Mouse (Mus musculus) lung, embryonic 15.5 days (tissue): ENCODE results near the gene Gm49380. TPM values are rescaled to one million over a fixed set of nuclear protein-coding genes. Genes with fewer than 3 reads are reported as not detected.

Experiments
- ATAC-seq: fragments of 200-750 bp; cut with Nextera tagmentation; 2 replicates; pipeline ENCODE4 v1.8.0; 2017; ENCODE audit warnings: moderate number of reproducible peaks, borderline replicate concordance; ENCODE audit not compliant: low FRiP score, low TSS enrichment; ENCODE audit errors: extremely low read depth
- H3K27ac ChIP-seq: fragments of 300-500 bp; sonication (generic); 2 replicates; pipeline ENCODE4 v1.5.1; 2015; ENCODE audit warnings: moderate library complexity, mild to moderate bottlenecking, inconsistent platforms
- H3K27me3 ChIP-seq: fragments of 300-500 bp; sonication (generic); 2 replicates; pipeline ENCODE4 v1.6.1; 2015; ENCODE audit warnings: inconsistent platforms
- H3K36me3 ChIP-seq: fragments of 300-500 bp; sonication (generic); 2 replicates; pipeline ENCODE4 v1.6.1; 2015; ENCODE audit warnings: inconsistent platforms
- H3K4me1 ChIP-seq: fragments of 300-500 bp; sonication (generic); 2 replicates; pipeline ENCODE4 v1.6.1; 2015; ENCODE audit warnings: inconsistent platforms
- H3K4me2 ChIP-seq: fragments of 300-500 bp; sonication (generic); 2 replicates; pipeline ENCODE4 v1.6.1; 2015; ENCODE audit warnings: inconsistent platforms, mild to moderate bottlenecking, moderate library complexity
- H3K4me3 ChIP-seq: fragments of 300-500 bp; sonication (generic); 2 replicates; pipeline ENCODE4 v1.5.1; 2015; ENCODE audit warnings: mild to moderate bottlenecking, inconsistent platforms
- H3K9ac ChIP-seq: fragments of 300-500 bp; sonication (generic); 2 replicates; pipeline ENCODE4 v1.6.1; 2015; ENCODE audit warnings: inconsistent platforms
- H3K9me3 ChIP-seq: fragments of 300-500 bp; sonication (generic); 2 replicates; pipeline ENCODE4 v1.6.1; 2016; ENCODE audit warnings: inconsistent platforms
- WGBS: fragments of 180-500 bp; shearing (Covaris S2); methylation state at CpG from one replicate; pipeline ENCODE4 v1.1.7; 2015; 5-methylcytosine and 5-hydroxymethylcytosine counted together
- polyA plus RNA-seq: library from polyadenylated mRNA; unstranded; fragments of >200 nt; fragmentation: Nextera tagmentation; extraction: Ambion mirVana; gene quantifications from 2 replicates; pipeline ENCODE4 v1.2.1, GENCODE M21; 2015

The Gm49380 gene
- polyA plus RNA-seq, 1 experiment from 2014 or later: 0.17 TPM

DNA sequence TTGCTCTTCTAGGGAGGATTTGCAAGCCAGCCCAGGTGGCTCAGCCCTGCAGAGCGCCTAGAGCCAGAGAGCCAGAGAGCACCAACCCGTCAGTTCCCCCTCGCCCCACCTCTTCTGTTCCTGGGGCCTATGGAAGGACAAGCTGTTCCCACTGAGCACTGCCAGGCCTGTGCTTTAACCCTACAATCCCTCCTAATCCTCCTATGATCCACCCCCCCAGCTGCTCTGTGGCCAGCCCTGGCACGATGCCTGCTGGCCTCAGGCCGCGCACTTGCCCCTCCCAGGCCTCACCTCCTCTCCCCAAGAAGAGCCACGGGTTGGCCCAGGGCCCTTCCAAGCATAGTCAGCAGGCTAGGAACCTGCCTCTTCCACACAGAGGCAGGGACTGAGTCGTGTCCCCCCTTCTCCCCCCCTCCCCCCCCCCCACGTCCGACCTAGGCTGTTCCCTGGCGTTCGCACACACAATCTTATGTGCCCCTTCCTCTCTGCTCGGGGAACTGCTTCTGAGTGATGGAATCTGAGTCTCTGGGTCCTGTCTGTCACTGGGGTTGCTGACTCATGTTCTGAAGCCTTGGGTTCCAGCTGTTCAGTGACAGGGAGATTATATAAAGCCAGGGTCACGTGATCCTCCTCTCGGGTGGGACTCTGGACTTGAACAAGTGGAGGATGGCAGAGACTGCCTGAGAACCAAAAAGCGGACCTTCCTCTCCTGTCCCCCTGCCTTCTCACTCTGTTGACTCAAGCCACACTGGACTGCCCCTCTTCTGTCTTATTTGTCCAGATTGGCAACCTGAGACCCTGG is 34.1 kb downstream of the Gm49380 start:
- Histone ChIP-seq H3K9ac (no peak overlapping the region), H3K4me1 (peaks cover 23% of the 10 kb centered on the region)

DNA sequence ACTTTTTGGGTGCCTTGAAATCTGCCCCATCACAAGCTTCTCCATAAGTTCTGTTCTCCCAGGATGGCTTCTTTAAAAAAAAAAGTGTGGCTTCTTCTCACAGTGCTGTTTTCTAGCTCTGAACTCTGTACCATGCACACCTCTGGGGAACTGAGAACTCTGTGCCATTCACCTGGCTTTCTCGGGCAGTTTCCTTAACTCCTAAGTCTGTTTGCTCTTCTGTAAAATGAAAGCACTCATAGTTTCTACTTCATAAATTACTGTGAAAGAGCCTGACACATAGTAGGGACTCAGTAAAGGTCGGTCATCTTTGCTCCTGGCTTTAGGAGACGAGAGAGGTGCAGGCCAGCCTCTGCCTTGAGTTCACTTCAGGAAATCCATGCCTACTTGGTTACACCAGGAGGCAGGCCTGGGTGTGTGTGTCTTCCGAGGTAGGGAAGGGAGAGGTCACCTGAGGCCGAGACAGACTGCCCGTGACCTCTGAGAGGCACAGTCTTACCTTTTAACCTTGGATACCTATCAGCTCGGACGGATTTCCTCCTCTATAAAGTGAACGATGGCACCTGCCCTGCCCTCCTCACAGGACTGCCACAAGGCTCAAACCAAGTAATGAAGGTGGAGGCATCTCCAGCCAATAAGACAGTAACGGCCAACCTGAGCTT is 35.0 kb downstream of the Gm49380 start:
- Histone ChIP-seq H3K9me3 (no peaks in the 10 kb centered on the region), H3K9ac (no peak overlapping the region), H3K4me2 (peak overlapping the region; percentile 24), H3K36me3 (no peaks in the 10 kb centered on the region), H3K27me3 (peaks cover 11% of the 10 kb centered on the region), H3K27ac (no peak overlapping the region), H3K4me3 (no peak overlapping the region), H3K4me1 (peaks cover 14% of the 10 kb centered on the region)
- ATAC-seq: no peak
- 74% methylated on average over 10 of the region's 10 CpGs for WGBS

More for the DNA sequence above, 34.1 kb downstream of the Gm49380 start:
- H3K27ac ChIP-seq: no peak overlapping the region
- no peak overlapping the region for H3K4me3 ChIP-seq
- H3K27me3 ChIP-seq: peaks cover 20% of the 10 kb centered on the region
- ATAC-seq: peak; percentile 75
- no peaks in the 10 kb centered on the region for H3K36me3 ChIP-seq
- H3K9me3 ChIP-seq: no peaks in the 10 kb centered on the region
- peak overlapping the region; percentile 24 for H3K4me2 ChIP-seq
- WGBS: 19% methylated on average over 16 of the region's 16 CpGs

DNA sequence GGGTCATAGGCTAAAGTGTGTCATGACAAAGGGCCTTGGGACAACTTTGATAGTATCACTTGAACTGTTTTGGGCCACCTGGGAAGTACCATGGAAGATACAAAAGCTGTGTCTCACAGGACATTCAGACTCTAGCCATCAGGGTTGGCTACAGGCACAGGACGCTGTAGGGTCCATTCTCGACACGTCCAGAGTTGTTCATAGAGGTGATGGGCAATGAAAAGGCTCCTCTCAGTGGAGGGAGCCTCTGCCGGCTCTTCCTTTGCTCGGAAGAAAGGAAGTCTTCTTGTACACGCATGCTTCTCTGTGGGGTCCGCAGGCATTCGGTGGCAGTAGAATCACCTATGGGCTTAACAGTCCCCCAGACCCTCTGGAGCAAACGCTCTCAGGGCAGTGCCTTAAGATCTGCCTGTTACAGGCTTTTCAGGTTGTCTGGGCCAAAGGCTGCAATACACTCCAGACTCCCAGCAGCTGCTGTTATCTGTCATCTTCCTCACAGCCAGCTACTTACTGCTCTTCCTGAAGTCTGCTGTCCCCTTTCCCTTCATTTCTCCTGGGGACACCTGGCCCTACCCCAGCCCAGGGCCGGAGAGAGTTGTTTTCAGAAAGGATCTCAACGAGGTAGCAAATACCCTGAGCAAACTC is 35.9 kb downstream of the Gm49380 start:
- peaks cover 2% of the 10 kb centered on the region for H3K27me3 ChIP-seq
- 73% methylated on average over 11 of the region's 11 CpGs for WGBS
- no peak overlapping the region for H3K27ac ChIP-seq
- H3K4me3 ChIP-seq: no peak overlapping the region
- no peaks in the 10 kb centered on the region for H3K9me3 ChIP-seq
- no peak overlapping the region for H3K4me2 ChIP-seq
- no peaks in the 10 kb centered on the region for H3K36me3 ChIP-seq
- no peak for ATAC-seq
- H3K4me1 ChIP-seq: peaks cover 17% of the 10 kb centered on the region
- H3K9ac ChIP-seq: no peak overlapping the region

DNA sequence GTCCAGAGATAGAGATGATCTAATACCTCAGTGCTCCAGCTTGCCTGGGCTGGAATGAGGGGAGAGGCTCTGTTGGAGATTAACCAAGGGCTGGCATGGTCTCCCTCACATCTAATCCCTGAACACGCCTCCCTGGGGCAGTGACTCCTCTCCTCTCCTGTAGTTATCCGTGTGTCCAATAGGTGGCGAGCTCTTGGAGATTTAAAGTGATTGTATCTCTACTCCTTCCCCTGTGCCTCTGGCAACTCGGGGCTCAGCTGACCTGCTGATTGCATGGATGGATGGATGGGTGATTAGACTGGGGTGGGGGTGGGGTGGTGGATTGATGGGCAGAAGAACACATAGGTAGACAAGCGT is 36.6 kb downstream of the Gm49380 start:
- no peak overlapping the region for H3K4me3 ChIP-seq
- no peaks in the 10 kb centered on the region; the same call in none of the 2 replicates for H3K27me3 ChIP-seq
- no peaks in the 10 kb centered on the region for H3K36me3 ChIP-seq
- H3K9ac ChIP-seq: no peak overlapping the region
- WGBS: 16% methylated on average over 5 of the region's 5 CpGs
- H3K4me1 ChIP-seq: peaks cover 22% of the 10 kb centered on the region
- no peak overlapping the region for H3K4me2 ChIP-seq
- no peak overlapping the region for H3K27ac ChIP-seq
- ATAC-seq: no peak
- H3K9me3 ChIP-seq: no peaks in the 10 kb centered on the region

DNA sequence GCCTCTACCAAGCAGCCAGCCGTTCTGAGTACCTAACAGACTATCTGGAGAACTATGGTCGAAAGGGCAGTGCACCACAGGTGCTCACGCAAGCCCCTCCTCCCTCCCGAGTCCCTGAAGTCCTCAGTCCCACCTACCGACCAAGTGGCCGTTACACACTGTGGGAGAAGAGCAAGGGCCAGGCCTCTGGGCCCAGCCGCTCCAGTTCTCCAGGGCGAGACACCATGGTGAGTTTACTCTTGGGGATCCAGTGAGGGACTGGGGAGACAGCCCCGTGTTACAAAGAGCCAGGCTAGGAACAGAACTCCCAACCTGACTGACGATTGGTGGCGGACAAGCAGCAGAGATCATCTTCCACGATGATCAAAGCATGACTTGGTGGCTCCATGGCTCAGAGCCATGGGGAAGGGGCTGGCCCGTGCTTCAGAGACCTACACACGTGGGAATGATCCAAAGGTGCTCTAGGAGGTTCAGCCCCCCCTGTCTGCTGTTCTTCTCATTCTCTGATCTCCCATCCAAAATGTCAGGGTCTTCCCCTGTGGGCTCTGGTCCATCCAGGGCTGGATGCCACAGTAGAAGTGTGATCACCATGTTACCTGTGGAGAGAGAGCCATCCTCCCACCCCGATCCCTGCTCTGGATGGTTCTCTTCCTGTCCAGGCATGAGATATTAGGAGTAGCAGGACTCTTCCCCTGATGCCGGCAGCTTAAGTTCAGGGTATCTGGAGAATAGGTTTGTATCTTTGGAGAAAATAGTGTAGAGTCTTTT is 37.1 kb downstream of the Gm49380 start:
- H3K4me1 ChIP-seq: peaks cover 27% of the 10 kb centered on the region
- H3K9me3 ChIP-seq: no peaks in the 10 kb centered on the region
- 63% methylated on average over 16 of the region's 16 CpGs for WGBS
- H3K4me2 ChIP-seq: no peak overlapping the region
- ATAC-seq: no peak
- no peak overlapping the region for H3K4me3 ChIP-seq
- no peaks in the 10 kb centered on the region; the same call in none of the 2 replicates for H3K27me3 ChIP-seq
- no peak overlapping the region for H3K9ac ChIP-seq
- H3K36me3 ChIP-seq: no peaks in the 10 kb centered on the region
- H3K27ac ChIP-seq: no peak overlapping the region

DNA sequence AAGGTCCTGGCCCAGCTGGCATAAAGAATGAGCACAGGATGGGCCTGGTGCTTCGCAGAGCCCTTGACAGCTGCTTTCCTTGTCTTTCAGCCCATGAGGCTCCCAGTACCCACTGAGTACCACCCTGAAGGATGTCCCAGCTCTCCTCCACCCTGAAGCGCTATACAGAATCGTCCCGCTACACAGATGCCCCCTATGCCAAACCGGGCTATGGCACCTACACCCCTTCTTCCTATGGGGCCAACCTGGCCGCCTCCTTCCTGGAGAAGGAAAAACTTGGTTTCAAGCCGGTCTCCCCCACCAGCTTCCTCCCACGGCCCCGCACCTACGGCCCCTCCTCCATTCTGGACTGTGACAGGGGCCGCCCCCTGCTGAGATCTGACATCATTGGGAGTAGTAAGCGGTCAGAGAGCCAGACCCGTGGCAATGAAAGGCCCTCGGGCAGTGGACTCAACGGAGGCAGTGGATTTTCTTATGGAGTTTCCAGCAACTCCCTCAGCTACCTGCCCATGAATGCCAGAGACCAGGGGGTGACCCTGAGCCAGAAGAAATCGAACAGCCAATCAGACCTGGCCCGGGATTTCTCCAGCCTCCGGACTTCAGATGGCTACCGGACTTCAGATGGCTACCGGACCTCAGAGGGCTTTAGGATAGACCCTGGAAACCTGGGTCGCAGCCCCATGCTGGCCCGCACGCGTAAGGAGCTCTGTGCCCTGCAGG is 37.9 kb downstream of the Gm49380 start:
- H3K4me1 ChIP-seq: peaks cover 32% of the 10 kb centered on the region
- no peak for ATAC-seq
- 80% methylated on average over 24 of the region's 24 CpGs for WGBS

DNA sequence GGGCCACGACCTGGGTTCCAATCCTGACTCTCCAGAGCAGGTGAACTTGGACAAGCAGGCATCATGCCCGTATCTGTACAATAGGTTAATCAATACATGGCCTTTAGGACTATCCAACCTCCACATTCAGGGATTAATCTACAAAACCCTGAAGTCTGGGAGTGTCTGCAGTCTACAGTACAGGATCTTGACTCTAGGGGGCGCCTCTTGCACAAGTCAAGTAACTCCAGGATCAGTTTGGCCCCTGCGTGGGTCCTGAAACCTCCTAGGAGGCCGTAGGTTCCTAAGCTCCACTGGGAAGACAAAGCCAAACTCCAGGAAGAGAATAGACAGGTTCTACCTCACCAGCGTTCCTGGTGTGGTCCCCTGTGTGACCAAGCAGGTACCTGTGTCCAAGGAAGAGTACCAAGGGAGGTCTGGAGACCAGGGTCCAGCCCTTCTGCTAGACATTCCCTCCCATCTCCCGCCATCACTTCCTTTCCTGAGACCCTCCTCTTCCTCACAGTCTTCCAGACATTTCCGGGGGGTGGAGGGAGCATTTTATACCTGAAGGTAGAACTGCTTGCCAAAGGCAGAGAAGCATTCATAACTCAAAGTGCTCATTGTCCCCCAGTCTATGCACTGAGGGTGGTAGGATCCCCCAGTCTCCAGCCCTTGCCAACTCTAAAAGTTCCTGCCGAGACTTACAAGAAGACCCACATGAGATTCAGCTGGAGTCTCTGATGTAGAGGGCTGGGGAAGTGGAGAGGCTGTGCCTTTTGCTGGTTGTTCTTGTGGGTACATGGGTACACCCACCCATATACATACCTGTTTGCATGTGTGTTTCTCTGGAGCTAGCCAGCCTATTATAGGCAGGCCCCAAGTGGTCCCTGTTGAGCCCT is 38.7 kb downstream of the Gm49380 start:
- H3K9ac ChIP-seq: no peak overlapping the region
- 62% methylated on average over 9 of the region's 9 CpGs for WGBS
- no peak for ATAC-seq

More for the DNA sequence above, 37.9 kb downstream of the Gm49380 start:
- no peak overlapping the region for H3K4me2 ChIP-seq
- no peak overlapping the region for H3K27ac ChIP-seq
- H3K27me3 ChIP-seq: peaks cover 7% of the 10 kb centered on the region
- H3K36me3 ChIP-seq: no peaks in the 10 kb centered on the region
- H3K4me3 ChIP-seq: no peak overlapping the region
- no peaks in the 10 kb centered on the region for H3K9me3 ChIP-seq
- H3K9ac ChIP-seq: no peak overlapping the region

DNA sequence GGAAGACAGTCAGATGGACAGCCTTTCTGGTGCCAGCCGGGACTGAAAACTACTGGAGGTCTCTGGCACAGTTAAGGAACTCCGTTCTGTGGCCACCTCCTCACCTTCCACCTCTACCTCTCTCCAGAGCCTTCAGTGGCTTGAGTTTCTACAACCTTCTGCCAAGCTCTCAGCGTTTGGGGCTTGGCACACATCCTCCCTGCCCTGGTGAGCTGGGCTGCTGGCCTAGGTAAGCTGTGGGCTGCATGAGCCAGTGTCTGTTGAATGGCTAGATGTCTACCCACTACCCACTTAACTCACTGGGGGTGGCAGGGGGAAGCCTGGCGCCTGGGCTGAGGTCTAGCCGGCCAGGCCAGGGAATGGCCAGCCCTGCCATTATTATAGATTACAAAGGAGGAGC is 40.2 kb downstream of the Gm49380 start:
- ATAC-seq: no peak
- Histone ChIP-seq H3K9ac (no peak overlapping the region), H3K27ac (no peak overlapping the region), H3K27me3 (peaks cover 11% of the 10 kb centered on the region), H3K4me2 (no peak overlapping the region), H3K36me3 (no peaks in the 10 kb centered on the region), H3K4me1 (peaks cover 18% of the 10 kb centered on the region; the same call in 1 of the 2 replicates), H3K4me3 (no peak overlapping the region), H3K9me3 (no peaks in the 10 kb centered on the region)
- 66% methylated on average over 5 of the region's 5 CpGs for WGBS

More for the DNA sequence above, 38.7 kb downstream of the Gm49380 start:
- Histone ChIP-seq H3K27ac (no peak overlapping the region), H3K4me2 (no peak overlapping the region), H3K27me3 (peaks cover 11% of the 10 kb centered on the region), H3K36me3 (no peaks in the 10 kb centered on the region), H3K4me3 (no peak overlapping the region), H3K9me3 (no peaks in the 10 kb centered on the region), H3K4me1 (peaks cover 32% of the 10 kb centered on the region)

DNA sequence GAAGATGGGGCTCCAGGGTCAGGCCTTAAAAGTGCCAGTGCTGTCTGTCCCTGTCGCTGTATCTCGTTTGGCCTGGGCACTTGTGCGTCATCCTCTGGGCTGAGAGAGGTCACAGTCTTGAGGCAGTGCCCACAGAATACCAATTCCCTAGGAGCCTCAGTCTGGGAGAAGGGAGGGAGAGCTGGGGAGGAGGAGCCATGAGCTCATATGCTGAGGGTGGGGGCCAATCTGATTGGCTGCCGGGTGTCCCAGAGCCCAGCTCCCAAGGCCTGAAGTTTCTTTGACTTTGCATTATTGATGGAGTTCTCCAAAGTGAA is 40.7 kb downstream of the Gm49380 start:
- Histone ChIP-seq H3K27ac (no peak overlapping the region), H3K4me1 (peaks cover 18% of the 10 kb centered on the region), H3K36me3 (no peaks in the 10 kb centered on the region), H3K4me2 (no peak overlapping the region), H3K4me3 (no peak overlapping the region), H3K9ac (no peak overlapping the region), H3K9me3 (no peaks in the 10 kb centered on the region), H3K27me3 (peaks cover 11% of the 10 kb centered on the region)
- no peak for ATAC-seq
- 41% methylated on average over 4 of the region's 4 CpGs for WGBS

DNA sequence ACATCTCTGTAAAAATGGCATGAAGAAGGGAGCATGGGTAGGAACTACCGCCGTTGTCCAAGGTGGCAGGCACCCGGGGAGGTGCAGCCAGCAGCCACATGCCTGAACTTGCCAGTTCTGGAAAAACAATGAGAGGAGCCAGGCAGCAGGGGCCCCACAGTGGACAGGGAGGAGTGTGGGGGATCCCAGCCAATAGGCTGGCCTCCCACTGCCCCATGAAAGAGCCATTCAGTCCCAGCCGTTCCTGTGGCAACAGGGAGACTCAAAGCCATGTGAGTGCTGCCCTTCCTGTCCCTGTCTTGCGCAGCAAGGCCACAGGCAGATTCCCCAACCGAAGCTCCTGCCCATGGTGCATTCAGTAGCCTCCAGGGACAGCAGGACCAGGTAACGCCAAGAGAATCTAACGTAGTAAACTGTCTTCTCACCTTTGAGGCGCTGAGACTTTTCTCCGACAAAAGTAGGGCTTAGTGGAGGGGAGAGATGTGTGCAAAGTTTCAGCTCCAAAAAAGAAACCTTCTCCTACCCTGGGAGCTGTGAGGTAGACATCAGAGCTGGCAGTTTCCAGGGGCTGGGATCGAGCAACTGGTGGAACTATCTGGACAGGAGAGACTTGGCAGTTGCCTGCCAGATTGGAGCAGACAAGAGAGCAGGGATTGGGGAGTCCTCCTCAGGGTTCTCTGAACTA is 41.2 kb downstream of the Gm49380 start:
- H3K9ac ChIP-seq: no peak overlapping the region
- peaks cover 11% of the 10 kb centered on the region for H3K27me3 ChIP-seq
- H3K36me3 ChIP-seq: no peaks in the 10 kb centered on the region
- WGBS: 34% methylated on average over 11 of the region's 11 CpGs
- no peak for ATAC-seq
- no peaks in the 10 kb centered on the region for H3K9me3 ChIP-seq
- H3K4me3 ChIP-seq: no peak overlapping the region
- no peak overlapping the region for H3K4me2 ChIP-seq
- H3K27ac ChIP-seq: no peak overlapping the region
- peaks cover 24% of the 10 kb centered on the region for H3K4me1 ChIP-seq
